Mouse (Mus musculus) layer of hippocampus, postnatal 10 days (tissue): ENCODE measurements around the gene Sh2d1b1. TPM values are rescaled to one million over a fixed set of nuclear protein-coding genes. Genes with fewer than 3 reads are reported as not detected.
"Not testable (repeated sequence)": the region's sequence is repeated elsewhere in the genome, so short reads cannot be mapped to it uniquely, and the experiment has no call there.

Experiments used
- DNase-seq, 2 experiments: peaks; one replicate each; pipeline ENCODE4 v3.0.0; 2021; ENCODE audit warnings: low spot score in 2 of 2
- long read RNA-seq: library from polyadenylated mRNA; stranded (forward); transcript quantifications from one replicate; pipeline ENCODE4 v2.0.0, GENCODE M21; 2023
- total RNA-seq, 2 experiments: library from RNA; stranded (reverse); gene quantifications; 2 replicates each; pipeline ENCODE4 v1.2.3; 2021

Gene Sh2d1b1
- total RNA-seq: not detected
- long read RNA-seq: 0 reads

DNA sequence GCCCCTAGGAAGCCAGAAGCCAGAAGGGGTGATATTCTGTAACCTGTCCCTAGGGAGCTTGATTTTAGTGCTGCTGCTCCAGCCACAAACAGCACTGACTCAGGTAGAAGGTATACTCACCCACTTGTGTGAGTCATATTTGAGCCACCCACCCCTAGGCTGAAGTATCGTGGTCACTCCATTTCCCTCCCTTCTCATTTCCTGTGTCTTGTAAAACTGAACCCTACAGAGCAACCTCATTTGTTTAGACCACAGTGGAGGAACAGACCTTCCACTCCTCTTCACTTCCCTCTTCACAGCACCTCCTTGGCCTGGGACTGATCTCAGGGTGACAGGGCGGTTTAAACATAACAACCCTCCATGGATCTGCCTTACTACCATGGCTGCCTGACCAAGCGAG lies at the start of gene Sh2d1b1:
Gene Sh2d1b1, plus strand, starts transcription at position 305 of the 400 bp plus-strand sequence.
- DNase-seq: no peak

DNA sequence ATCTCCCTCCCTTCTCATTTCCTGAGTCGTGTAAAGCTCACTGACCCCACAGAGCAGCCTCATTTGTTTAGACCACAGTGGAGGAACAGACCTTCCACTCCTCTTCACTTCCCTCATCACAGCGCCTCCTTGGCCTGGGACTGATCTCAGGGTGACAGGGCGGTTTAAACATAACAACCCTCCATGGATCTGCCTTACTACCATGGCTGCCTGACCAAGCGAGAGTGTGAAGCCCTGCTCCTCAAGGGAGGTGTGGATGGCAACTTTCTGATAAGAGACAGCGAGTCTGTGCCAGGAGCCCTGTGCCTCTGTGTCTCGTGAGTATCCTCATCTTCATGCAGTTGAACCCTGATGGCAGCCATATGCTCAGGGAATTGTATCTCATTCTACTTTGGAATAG lies 44.4 kb upstream of the Sh2d1b1 start, which contains the start of gene Sh2d1b2:
Gene Sh2d1b2, plus strand, starts transcription at position 62 of the 400 bp plus-strand sequence.
- not testable (repeated sequence) for DNase-seq

DNA sequence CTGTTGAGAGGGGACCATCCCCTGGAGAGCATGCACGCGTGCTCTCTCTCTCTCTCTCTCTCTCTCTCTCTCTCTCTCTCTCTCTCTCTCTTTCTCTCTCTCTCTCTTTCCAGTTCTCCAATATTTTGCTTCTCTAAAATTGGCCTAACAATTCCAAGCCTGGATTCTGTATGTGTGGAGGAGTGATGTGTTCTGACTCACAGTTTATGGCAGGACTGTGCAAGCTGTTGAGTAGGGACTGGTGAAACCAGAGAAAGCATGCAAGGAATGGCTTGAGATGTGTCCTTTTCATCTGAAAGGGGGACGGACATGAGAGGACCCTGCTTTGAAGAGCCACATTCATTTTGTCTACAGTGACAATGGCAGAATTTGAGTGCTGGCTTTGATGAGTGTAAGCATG lies 32.1 kb upstream of the Sh2d1b1 start:
- DNase-seq: no peak

DNA sequence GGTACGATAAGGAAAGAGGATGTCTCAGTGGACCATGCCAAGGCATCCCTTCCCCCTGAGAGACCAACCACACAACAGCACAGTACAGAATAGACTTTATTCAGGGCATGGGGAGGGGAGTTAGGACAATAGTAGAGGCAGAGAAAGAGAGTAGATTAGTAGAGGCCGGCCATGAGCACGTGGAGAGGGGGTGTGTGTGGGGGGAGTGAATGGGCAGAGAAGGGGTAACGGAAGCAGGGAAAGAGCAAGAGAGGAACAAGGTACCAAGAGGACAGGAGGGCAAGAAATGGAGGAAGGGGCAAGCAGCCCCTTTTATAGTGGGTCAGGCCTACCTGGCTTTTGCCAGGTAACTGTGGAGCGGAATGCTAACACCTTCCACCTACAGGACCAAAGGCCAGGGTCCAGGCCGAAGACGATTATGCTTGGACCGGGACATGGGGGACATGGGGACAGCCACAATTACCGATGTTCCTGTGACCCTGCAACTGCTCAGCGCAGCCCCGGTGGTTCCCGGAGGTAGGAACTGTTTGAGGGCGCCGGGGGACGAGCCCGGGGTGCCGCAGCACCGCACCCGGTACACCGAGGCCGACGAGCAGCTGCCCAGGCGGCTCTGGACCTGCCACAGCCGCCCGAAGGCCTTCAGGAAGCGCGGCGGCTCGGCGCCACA lies 22.1 kb upstream of the Sh2d1b1 start:
- no peak for DNase-seq

DNA sequence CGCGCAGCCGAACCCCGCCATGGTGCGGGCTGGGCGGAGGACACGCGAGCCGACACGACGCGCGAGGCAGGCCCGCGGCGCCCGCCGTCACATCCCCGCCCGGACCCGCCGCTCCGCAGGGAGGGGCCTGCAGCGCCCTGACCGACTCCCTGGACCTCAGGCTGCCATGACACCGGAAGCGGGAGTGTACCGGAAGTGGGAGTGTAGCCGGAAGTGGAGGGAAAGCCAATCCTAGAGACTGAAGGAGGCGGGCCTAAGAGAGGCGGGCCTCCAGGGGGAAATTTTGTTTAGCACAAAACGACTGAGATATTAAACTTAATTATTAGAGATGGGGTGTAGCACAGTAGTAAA lies 21.6 kb upstream of the Sh2d1b1 start:
- peak; percentile 84 for DNase-seq

DNA sequence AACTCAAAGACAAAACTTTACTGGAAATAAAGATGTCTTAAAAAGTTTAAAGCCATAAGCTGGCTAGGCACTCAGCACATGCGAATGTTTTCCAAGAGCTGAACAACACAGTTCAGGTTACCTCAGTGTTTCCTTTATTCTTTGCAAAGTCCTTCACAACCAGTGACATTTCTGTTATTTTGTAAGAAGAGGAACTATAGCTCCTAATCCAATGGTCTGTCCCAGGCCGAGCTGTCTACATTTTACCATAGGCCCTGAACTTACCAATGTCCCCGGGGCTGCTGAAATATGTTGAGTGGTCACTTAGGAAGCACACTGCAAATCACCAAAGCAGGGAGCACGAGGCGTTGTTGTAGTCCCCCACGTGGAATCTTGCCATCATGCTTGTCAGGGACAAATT lies 6.8 kb upstream of the Sh2d1b1 start:
- DNase-seq: no peak

DNA sequence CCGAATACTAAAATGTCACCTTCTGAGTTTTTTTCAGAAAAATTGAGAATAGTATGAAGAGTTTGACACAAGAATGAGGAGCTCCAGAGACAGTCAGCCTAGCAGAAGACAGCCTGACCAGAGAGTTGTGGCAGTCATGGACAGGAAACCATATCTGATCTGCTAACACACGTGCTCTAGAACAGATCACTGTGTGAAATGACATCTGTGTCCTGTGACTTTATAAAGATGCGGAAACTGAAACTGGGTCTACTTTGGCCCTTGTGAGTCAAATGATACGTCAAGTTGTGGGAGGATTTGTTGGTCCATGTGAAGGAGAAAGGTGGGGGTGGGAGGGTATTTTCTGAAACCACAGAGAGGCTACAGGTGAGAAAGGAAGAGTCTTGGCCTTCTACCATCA lies 6.4 kb upstream of the Sh2d1b1 start:
- no peak for DNase-seq

DNA sequence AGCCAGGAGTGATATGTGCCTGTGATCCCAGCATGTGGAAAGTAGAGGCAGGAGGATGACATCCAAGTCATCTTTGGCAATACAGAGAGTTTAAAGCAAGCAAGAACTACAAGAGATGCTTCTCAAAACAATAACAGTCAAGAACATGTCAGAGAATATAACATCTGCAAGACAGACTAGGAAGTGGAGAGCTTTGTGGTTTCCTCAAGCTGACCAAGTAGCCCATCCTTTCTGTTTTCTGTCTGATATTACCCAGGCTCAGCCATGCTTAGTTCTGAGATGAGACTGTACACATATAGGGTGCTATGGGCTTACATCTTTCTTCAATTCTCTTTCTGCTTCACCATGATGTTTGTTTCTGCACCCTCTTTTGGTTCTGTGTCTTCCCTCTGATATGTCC lies 3.9 kb upstream of the Sh2d1b1 start:
- no peak for DNase-seq

DNA sequence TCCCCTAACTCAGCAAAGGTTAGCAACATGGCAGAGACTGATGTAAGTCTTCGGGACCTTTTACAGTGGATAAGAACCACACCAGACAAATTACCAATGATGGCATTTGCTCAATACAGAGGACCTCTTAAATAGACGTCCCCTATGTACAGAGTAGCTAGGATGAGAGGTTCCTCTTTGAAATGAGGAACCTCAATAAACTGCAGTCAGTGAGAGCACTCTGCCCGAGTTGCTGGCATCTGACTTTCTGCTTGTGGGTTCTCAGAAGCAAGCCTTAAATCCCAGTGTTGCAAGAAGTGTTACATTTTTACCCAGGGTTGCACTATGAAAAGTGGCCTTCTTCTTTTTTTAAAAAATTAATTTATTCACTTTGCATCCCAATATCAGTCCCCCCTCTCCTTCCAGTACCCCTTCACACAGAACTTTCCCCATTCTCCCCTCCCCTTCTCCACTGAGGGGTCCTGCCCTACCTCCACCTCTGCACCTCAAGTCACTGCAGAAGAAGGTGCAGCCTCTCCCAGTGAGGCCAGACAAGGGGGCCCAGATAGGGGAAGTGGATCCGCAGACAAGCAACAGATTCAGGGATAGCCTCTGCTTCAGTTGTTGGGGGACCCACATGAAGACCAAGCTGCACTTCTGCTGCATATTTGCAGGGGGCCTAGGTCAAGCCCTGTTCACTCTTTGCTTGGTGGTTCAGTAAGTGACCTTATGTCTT lies 5.5 kb downstream of the Sh2d1b1 start:
- DNase-seq: no peak

DNA sequence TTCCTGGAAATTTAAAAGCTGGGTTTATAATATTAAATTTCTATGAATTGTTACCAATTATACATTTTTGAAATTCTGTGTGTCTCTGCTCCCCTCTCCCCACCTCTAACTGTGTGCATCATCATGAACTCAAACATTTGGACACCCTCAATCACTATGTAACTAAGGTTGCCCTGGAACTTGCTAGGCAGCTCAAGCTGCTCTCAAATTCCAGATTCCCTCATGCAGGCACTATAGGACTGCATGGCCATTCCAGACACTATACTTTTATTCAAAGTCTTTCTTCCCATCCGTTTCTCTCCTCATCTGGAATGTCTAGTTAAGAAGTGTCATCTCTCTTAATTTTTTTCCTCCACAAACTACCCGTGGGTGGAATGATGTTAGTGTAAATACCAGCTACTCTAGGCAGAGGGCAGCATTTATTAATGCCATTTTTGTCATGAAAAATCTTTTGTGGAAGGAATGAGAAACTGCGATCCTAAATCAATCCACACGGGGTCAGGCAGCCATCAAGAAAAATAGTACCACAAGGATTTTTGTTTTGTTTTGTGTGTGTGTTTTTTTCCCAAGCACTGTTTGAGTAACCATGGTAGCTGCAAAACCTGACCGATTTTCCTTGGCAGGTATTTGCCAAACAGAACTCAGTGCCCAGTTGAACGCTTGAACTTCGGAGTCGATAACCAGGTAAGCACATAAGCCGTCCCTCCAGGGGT lies 15.3 kb downstream of the Sh2d1b1 start:
- DNase-seq: peak; percentile 67 to 78

DNA sequence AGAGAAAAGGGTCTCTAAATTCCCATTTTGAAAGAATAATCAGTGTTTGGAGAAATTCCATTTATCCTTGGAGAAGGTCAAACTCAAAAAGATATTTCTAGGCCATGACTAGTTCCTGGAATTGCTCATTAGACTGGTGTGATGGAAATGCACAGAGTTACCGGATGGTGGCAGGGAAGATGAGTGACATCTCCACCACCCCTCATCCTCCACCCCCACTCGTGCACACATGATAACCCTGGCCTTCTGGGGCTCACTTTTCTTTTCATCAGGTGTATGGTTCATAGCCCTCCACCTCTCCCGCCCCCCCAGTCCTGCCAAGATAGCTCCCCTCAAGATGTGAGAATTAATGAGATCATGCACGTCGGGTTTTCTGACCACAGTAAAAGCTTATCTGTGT lies 16.1 kb downstream of the Sh2d1b1 start:
- DNase-seq: no peak

DNA sequence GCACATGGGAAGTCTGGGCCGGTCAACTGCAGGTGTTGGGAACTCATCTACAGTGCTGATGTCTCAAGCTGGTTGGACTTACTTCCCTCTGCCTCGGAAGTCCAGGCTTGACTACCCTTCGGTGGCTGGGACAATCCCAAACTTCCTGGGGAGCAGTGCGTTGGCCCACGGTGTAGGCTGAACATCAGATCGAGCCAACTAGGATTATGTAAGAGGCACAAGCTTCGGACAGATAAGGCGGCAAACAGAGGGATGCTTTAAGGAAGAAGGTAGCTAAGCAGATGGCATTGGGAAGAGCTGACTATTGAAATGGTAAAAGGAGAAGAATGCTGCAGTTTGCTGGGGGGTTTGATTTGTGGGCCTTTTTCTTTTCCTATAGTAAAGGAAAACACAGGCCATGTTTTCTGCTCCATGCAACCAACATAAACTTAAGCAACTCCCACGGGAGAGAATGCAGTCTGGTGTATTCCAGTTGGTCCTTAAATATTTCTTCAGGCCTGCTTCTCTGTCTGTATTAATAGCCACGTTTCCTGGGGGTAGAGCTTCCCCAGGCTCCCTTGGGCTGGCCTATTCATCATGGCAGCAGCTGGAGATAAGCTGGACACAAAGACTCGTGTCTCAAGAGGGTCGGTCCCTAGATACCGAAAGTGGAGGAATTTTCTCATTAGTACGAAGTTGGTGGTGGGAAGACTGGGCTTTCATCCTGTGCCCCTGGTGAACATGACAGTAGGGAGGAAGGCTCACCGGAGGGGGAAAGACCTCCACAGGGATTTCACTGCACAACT lies 17.9 kb downstream of the Sh2d1b1 start:
- DNase-seq: no peak

DNA sequence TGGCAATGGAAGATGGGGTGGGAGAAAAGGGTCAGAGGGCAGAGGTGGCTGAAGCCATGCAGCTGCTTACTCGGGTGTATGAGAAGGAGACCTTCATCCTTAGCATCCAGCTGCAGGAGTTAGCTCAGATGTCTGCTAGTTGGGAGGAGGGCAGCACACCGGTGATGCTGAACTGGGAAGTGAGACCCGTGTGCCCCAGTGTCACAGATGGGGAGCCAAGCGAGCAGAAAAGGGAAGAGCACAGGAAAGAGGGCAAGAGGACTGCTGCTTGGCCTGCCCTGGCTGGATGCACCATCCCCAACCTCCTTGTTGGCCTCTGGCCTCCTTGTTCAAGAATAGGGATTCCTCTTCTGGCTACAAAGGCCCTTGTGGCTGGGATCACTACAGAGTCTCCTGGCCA lies 22.4 kb downstream of the Sh2d1b1 start:
- no peak for DNase-seq

DNA sequence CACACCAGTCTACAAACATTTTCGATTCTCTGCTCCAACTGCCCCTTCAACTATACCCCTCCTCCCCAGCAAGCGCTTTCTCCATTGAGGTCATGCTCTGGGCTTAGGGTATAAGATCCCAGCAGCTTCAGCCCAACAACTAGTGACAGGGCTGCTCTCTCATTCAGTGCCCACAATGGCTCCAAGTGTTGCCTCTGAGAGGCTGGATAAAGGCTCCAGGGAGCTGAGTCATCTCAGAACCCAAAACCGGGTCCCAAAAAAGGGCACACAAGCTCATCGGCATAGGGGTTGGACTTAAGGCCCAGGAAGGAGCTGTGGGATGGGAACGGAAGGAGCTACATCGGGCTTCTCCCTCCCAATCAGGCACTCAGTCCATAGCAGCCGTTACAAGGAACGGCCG lies 24.6 kb downstream of the Sh2d1b1 start:
- no peak for DNase-seq

DNA sequence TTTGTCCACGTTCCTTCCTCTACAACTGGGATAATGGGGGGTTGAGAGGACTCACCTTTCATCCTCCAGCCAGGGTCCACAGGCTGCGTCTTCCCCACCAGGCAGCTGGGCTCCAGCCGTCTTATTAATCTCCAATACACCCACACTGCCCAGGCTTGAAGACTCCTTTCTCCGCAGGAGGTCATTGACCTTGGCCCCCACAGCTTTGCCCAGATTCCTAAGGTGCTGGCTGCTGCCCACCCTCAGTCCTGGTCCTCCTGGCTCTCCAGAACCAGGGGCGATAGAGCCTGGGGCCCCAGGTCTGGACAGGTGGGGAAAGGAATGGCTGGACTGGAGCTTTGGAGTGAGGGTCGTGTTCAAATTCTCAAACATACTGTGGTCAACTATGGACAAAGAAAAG lies 25.3 kb downstream of the Sh2d1b1 start:
- DNase-seq: no peak

DNA sequence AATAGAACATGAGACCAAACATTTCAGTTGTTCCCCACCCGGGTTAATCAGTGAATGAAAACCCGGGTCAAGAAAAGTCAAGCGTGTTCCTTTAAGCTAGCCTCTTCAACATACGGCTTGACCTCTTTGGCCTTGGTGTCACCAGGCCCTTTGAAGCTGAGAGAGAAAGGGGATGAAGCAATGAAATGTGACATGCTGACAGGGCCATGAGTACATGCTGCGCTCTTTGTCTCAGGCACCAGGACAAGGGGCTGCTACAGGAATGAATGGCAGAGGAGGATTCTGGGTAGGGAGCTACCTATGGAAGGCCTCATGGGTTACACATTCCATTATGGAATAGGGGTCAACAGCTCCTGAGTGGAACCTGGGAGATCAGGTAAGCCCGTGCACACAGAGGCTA lies 26.0 kb downstream of the Sh2d1b1 start:
- DNase-seq: no peak

DNA sequence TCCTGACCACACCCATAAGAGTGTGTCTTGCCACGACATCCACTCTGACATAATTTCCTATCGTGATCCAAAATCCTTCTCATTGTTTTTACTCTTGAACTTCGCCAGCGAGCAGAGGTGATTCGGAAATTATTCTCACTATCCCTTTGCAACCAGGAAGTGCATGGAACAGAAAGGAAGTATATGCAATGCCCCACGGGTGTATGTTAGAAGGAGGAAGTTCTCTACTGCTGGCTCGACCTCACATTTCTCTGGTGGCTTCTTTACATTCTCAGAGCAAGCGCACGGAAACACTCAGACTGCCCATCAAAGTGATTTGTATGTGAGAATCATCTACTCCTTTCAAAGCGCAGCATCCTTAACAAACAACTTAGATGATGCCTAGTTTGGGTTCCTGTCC lies 27.9 kb downstream of the Sh2d1b1 start:
- no peak for DNase-seq

DNA sequence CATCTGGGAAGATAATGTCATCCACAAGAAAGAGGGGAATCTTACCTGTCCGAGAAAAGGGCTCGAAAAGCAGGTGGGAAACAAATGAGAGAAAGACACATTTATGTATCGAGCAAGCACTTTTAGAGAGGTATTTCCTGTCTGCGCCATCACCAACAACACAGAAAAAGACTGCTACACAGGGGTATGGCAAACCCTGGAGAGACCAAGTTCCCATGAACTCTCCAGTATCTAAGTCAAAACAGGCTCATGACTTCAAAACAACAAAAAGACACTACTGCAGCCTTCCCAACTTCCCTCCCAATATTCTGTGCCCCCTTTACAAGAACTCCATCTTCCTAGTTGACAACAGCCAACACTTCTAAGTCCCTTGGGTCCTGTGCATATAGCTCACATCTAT lies 29.1 kb downstream of the Sh2d1b1 start, which contains the start of gene Gm7694:
Gene Gm7694, minus strand, starts transcription at position 101 of the 400 bp plus-strand sequence.
- no peak for DNase-seq

DNA sequence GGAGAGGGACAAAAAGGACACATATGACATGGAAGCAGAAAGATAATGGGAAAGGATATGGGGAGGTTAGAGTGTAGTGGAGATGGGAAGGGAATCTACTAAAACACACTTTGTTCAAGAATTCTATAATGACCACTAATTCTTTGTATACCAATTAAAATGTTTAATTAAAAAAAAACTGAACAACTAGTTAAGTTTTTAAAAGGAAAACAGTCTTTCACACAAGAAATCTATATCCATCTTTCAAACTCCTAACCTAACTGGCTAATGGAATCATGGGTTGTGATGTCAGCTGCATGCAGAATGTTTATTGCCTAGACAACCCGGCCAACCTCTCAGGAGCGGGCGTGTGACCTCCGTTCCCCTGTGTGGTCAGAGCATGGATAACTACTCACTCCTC lies 31.4 kb downstream of the Sh2d1b1 start, which contains the start of gene Spata46:
Gene Spata46, plus strand, starts transcription at position 301 of the 400 bp plus-strand sequence.
- DNase-seq: no peak

DNA sequence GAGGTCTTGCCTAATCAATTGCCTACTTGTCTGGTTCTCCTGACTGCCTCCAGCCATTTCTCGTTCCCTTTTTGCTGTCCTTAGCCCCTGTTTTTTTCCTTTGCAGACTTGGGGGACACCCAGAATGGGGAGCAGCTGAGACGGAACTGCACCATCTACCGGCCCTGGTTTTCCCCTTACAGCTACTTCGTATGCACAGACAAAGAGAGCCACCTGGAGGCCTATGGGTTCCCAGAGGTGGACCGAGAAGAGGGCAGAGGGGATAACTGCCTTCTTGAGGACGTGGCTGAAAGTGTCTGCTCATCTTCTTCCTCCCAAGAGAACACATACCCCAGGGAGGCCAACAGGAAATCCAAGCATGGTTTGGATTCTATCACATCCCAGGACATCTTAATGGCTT lies 34.3 kb downstream of the Sh2d1b1 start:
- DNase-seq: no peak

DNA sequence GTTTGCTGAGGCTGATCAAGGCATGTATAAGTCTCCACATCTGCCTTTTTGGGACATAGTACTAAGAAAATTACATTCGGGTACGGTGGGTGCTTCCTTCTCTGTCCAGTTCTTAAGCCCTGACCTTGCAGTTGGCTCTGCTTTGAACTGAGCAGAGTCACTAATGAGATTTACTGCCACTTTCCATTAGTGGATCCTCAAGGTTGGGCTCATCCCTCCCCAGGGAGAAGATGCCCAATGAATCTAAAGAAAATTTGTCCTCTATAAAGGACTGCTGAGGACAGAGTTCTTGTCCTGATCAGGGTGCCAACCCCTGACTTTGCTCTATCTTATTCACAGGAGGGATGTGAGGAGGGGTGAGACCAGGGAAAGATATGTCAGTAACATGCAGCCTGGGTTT lies 44.9 kb downstream of the Sh2d1b1 start:
- no peak for DNase-seq
